Mouse (Mus musculus): Measurements from ENCODE around the gene Macrod1. TPM values are rescaled to one million over a fixed set of nuclear protein-coding genes. Genes with fewer than 3 reads are reported as not detected.
"Not testable (repeated sequence)": the region's sequence is repeated elsewhere in the genome, so short reads cannot be mapped to it uniquely, and the experiment has no call there.

Macrod1 gene
- polyA plus RNA-seq, 1 experiment from 2014 or later: 14.0 TPM

DNA sequence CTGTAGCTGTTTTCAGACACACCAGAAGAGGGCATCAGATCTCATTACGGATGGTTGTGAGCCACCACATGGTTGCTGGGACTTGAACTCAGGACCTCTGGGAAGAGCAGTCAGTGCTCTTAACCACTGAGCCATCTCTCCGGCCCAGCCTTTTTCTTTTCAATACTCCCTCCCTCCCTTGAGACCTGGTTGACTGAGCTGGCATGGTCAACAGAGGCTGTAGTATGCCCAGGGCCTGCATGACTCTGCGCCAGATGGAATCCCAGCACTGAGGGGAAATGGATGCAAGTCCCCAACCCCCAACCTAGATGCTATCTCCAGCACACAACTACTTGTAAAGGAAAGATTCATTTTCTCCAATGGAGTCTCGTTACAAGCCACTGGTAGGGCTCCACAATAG, 3.2 kb upstream of the Macrod1 start:
- H3K4me3 ChIP-seq (replicated peaks; ENCODE audit: low read length); H3K27me3 ChIP-seq (ENCODE audit: control insufficient read depth, insufficient read depth, low read length); H3K27ac ChIP-seq (ENCODE audit: low read length); H3K9me3 ChIP-seq (replicated peaks; ENCODE audit: control insufficient read depth, low read length); H3K4me2 ChIP-seq (ENCODE audit: low read depth, low read length); ATAC-seq (ENCODE audit: insufficient read depth, low FRiP score); H3K9ac ChIP-seq (ENCODE audit: low read length); H3K36me3 ChIP-seq (ENCODE audit: control insufficient read depth, insufficient read depth, low read length): not testable (repeated sequence)
- WGBS: 86% methylated on average over 4 of the region's 4 CpGs
- peaks cover 19% of the 10 kb centered on the region for H3K4me1 ChIP-seq (ENCODE audit: control insufficient read depth, insufficient read depth, low read length)

DNA sequence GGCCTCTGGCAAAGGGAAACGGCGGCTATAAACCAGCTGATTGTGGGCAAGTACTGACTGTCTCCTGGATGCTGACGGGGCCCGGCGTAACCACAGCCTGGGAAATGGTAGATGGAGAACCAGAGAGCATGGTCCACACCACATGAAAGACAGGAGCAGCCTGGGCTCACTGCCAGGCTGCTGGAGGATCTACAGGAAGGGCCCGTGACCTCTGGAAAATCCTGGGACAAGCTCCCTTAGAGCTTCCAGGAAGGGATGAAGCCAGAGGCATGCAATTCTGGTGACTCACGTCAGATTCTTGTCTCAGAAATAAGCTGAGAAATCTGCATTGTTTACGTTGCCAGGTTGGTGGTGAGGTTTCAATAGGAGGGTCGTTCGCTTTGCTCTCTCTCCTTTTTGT, 1.8 kb upstream of the Macrod1 start:
- Histone ChIP-seq H3K4me2 (ENCODE audit: low read depth, low read length) (no peak overlapping the region), H3K27me3 (ENCODE audit: control insufficient read depth, insufficient read depth, low read length) (no peaks in the 10 kb centered on the region), H3K4me1 (ENCODE audit: control insufficient read depth, insufficient read depth, low read length) (peaks cover 19% of the 10 kb centered on the region), H3K27ac (ENCODE audit: low read length) (peak overlapping the region; percentile 16; the same call in 1 of the 2 replicates), H3K9ac (ENCODE audit: low read length) (peak overlapping the region; percentile 32; the same call in 1 of the 2 replicates), H3K9me3 (replicated peaks; ENCODE audit: control insufficient read depth, low read length) (no peaks in the 10 kb centered on the region), H3K4me3 (replicated peaks; ENCODE audit: low read length) (no peak overlapping the region), H3K36me3 (ENCODE audit: control insufficient read depth, insufficient read depth, low read length) (no peaks in the 10 kb centered on the region)
- 47% methylated on average over 10 of the region's 10 CpGs for WGBS
- ATAC-seq (ENCODE audit: insufficient read depth, low FRiP score): no peak

DNA sequence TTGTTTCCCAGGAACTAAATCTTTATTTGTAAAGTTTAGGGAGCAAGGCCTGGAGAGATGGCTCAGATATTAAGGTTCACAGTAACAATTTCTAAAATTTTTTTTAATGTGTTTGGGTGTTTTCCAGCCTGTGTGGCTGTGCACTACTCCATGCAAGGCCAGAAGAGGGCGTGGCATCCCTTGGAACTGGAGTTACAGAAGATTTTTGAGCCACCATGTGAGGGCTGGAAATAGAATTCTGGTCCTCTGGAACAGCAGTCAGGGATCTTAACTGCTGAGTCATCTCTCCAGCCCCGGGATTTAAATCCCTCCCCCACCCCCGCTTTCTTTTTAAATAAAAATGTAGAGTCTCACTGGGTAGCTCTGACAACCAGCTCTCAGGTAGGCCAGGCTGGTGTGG, 1.4 kb upstream of the Macrod1 start:
- Histone ChIP-seq H3K27me3 (ENCODE audit: control insufficient read depth, insufficient read depth, low read length) (no peaks in the 10 kb centered on the region), H3K36me3 (ENCODE audit: control insufficient read depth, insufficient read depth, low read length) (no peaks in the 10 kb centered on the region), H3K9me3 (replicated peaks; ENCODE audit: control insufficient read depth, low read length) (no peaks in the 10 kb centered on the region), H3K4me2 (ENCODE audit: low read depth, low read length) (no peak overlapping the region), H3K4me3 (replicated peaks; ENCODE audit: low read length) (no peak overlapping the region), H3K27ac (ENCODE audit: low read length) (peak overlapping the region; percentile 16; the same call in 1 of the 2 replicates), H3K9ac (ENCODE audit: low read length) (no peak overlapping the region), H3K4me1 (ENCODE audit: control insufficient read depth, insufficient read depth, low read length) (peaks cover 19% of the 10 kb centered on the region)
- 31% methylated on average over 3 of the region's 3 CpGs for WGBS
- ATAC-seq (ENCODE audit: insufficient read depth, low FRiP score): no peak

DNA sequence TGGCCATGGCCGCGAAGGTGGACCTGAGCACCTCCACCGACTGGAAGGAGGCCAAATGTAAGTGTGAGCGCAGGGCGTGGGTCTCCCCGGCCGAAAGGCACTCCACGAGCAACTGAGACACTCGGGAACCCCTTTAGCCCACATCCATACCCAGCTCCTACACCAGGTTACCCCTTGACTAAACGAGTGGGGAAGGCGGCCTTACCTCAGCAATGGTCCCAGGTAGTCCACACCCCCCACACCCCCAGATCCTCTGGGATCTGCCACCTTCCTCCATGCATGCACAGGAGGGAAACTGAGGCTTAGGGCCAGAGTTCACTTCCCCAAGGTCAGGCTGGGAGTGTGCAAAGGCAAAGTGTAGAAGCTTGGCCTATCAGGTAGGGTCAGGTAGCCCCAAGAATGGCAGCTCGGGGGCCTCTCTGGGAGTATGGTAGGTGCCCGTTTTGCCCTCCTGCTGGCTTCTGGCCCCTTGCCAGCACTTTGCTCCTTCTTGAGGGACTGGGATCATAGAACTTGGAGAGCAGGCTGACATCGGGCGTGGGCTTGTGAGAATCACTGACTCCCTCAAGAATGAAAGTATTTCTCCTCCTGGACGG, 614 bp downstream of the Macrod1 start:
- Histone ChIP-seq H3K9me3 (replicated peaks; ENCODE audit: control insufficient read depth, low read length) (no peaks in the 10 kb centered on the region), H3K27ac (ENCODE audit: low read length) (peak overlapping the region; percentile 70), H3K4me1 (ENCODE audit: control insufficient read depth, insufficient read depth, low read length) (peaks cover 19% of the 10 kb centered on the region), H3K27me3 (ENCODE audit: control insufficient read depth, insufficient read depth, low read length) (no peaks in the 10 kb centered on the region), H3K4me2 (ENCODE audit: low read depth, low read length) (peak overlapping the region; percentile 99), H3K9ac (ENCODE audit: low read length) (peak overlapping the region; percentile 79), H3K4me3 (replicated peaks; ENCODE audit: low read length) (peak overlapping the region; percentile 69), H3K36me3 (ENCODE audit: control insufficient read depth, insufficient read depth, low read length) (no peaks in the 10 kb centered on the region)
- WGBS: 5% methylated on average over 16 of the region's 16 CpGs
- peak; percentile 23 for ATAC-seq (ENCODE audit: insufficient read depth, low FRiP score)

DNA sequence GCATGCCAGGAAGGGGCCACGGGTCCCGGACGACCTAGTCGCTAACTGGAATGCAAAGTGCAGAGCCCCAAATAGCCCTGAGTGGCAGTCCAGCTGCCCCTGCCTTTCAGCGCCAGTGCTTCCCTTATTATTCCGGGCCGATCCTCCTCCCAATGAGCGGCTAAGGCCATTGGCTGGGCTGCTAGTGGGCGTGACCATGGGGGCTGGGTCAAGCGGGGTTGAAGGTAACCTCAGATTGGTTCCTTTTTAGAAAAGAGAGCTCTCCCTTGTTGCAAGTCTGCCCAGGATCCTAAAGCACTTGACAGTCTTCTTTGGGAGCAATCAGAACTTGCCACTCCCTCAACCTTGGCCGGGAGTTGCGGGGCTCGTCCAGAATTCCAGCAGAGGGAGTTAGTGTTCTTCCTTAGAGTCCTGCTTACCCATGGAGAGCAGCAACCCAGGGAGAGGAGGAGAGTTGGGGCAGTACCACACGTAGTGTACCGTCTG, 1.2 kb downstream of the Macrod1 start:
- ATAC-seq (ENCODE audit: insufficient read depth, low FRiP score): peak; percentile 84
- WGBS: 1% methylated on average over 15 of the region's 15 CpGs
- Histone ChIP-seq H3K4me3 (replicated peaks; ENCODE audit: low read length) (peak overlapping the region; percentile 69), H3K9ac (ENCODE audit: low read length) (0 out of 2 replicates have a peak overlapping the region, but pooled peaks have one; percentile 13), H3K36me3 (ENCODE audit: control insufficient read depth, insufficient read depth, low read length) (no peaks in the 10 kb centered on the region), H3K4me1 (ENCODE audit: control insufficient read depth, insufficient read depth, low read length) (peaks cover 19% of the 10 kb centered on the region), H3K9me3 (replicated peaks; ENCODE audit: control insufficient read depth, low read length) (no peaks in the 10 kb centered on the region), H3K27ac (ENCODE audit: low read length) (peak overlapping the region; percentile 70), H3K27me3 (ENCODE audit: control insufficient read depth, insufficient read depth, low read length) (no peaks in the 10 kb centered on the region), H3K4me2 (ENCODE audit: low read depth, low read length) (peak overlapping the region; percentile 99)

DNA sequence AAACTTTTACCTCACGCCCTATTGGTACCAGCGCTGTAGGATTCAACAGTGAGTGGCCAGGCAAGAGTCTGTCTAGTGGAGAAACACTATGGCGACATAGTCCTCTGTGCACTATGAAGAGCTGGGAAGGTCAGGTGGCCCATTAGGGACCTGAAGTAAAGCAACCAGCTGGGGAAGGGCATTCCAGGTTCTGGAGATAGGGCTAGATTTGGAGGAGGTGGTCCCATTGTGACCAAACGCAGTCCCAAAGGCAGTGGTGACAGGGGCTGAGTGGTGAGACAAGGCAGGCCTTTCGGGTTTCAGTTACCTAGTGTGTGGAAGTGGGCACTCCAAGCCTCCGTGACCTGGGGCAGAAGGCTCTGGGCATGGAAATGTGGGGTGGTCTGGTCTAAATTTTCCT, 1.9 kb downstream of the Macrod1 start:
- no peaks in the 10 kb centered on the region for H3K27me3 ChIP-seq (ENCODE audit: control insufficient read depth, insufficient read depth, low read length)
- no peaks in the 10 kb centered on the region for H3K36me3 ChIP-seq (ENCODE audit: control insufficient read depth, insufficient read depth, low read length)
- peak overlapping the region; percentile 99; the same call in 1 of the 2 replicates for H3K4me2 ChIP-seq (ENCODE audit: low read depth, low read length)
- no peak for ATAC-seq (ENCODE audit: insufficient read depth, low FRiP score)
- no peak overlapping the region for H3K27ac ChIP-seq (ENCODE audit: low read length)
- WGBS: 69% methylated on average over 6 of the region's 6 CpGs
- H3K9ac ChIP-seq (ENCODE audit: low read length): no peak overlapping the region
- H3K4me3 ChIP-seq (replicated peaks; ENCODE audit: low read length): no peak overlapping the region
- no peaks in the 10 kb centered on the region for H3K9me3 ChIP-seq (replicated peaks; ENCODE audit: control insufficient read depth, low read length)
- H3K4me1 ChIP-seq (ENCODE audit: control insufficient read depth, insufficient read depth, low read length): peaks cover 19% of the 10 kb centered on the region

DNA sequence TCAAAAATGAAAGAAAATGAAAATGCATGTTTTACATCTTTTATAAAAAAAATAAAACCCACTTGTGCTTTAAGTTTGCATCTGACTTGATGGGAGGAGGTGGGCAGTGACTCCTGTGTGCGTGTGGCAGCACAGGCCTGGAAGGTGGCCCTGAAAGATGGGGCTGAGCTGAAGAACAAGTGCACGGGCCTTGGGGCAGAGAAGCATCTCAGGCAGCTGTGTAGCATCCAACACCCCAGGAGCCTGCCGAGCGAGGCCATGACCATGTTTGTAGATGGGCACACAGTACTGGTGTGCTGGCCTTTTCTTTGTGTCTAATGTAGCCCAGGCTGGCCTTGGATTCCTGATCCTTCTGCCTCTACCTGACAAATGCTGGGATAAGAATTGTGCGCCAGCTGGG, 5.5 kb downstream of the Macrod1 start:
- H3K36me3 ChIP-seq (ENCODE audit: control insufficient read depth, insufficient read depth, low read length): no peaks in the 10 kb centered on the region
- no peak overlapping the region for H3K9ac ChIP-seq (ENCODE audit: low read length)
- H3K27ac ChIP-seq (ENCODE audit: low read length): no peak overlapping the region
- H3K27me3 ChIP-seq (ENCODE audit: control insufficient read depth, insufficient read depth, low read length): no peaks in the 10 kb centered on the region
- 80% methylated on average over 5 of the region's 5 CpGs for WGBS
- H3K4me2 ChIP-seq (ENCODE audit: low read depth, low read length): no peak overlapping the region
- H3K9me3 ChIP-seq (replicated peaks; ENCODE audit: control insufficient read depth, low read length): no peaks in the 10 kb centered on the region
- peaks cover 22% of the 10 kb centered on the region for H3K4me1 ChIP-seq (ENCODE audit: control insufficient read depth, insufficient read depth, low read length)
- no peak for ATAC-seq (ENCODE audit: insufficient read depth, low FRiP score)
- H3K4me3 ChIP-seq (replicated peaks; ENCODE audit: low read length): no peak overlapping the region

DNA sequence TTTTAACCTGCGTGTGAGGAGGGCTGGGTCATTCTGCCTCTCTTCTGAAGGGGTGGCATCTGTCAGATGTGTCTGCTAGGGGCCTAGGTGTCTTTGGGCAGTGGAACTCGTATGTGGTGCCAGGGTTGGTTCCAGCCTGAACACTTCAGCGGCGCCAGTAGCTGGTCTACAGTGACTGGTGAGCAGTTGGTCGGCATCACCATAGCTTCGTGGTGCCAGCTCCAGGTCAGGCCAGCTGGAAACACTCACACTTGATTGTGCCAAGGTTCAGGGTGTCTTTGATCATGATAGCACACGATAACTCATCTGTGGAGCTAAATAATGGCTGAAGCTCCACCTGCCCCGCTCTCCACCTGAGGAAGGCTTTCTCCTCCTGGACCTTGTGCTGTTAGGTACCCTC, 6.3 kb downstream of the Macrod1 start:
- H3K9me3 ChIP-seq (replicated peaks; ENCODE audit: control insufficient read depth, low read length): no peaks in the 10 kb centered on the region
- WGBS: 91% methylated on average over 8 of the region's 8 CpGs
- no peak overlapping the region for H3K27ac ChIP-seq (ENCODE audit: low read length)

DNA sequence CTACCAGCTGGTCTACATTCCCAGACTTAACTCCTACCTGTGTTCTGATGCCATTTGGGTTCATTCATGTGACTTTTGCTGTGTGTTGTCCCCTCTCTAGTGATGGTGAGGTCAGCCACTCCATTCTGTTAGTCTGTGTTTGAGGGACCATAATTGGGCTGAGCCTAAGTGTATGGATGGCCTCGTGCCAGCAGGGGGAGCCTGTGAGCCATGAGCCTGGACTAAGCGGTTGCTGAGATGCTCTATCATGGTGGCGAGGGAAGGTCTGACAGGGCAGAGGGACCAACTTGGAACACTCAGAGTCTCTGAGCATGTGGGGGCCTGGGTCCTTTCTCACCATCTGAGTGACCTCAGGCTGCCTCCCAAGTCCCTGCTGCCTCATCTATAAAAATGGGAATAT, 8.0 kb downstream of the Macrod1 start:
- 3% methylated on average over 3 of the region's 3 CpGs for WGBS
- ATAC-seq (ENCODE audit: insufficient read depth, low FRiP score): peak; percentile 73; the same call in 1 of the 2 replicates

More for the DNA sequence above, 6.3 kb downstream of the Macrod1 start:
- Histone ChIP-seq H3K27me3 (ENCODE audit: control insufficient read depth, insufficient read depth, low read length) (no peaks in the 10 kb centered on the region), H3K4me3 (replicated peaks; ENCODE audit: low read length) (no peak overlapping the region), H3K4me1 (ENCODE audit: control insufficient read depth, insufficient read depth, low read length) (peaks cover 17% of the 10 kb centered on the region), H3K4me2 (ENCODE audit: low read depth, low read length) (no peak overlapping the region), H3K9ac (ENCODE audit: low read length) (no peak overlapping the region), H3K36me3 (ENCODE audit: control insufficient read depth, insufficient read depth, low read length) (no peaks in the 10 kb centered on the region)
- ATAC-seq (ENCODE audit: insufficient read depth, low FRiP score): no peak

More for the DNA sequence above, 8.0 kb downstream of the Macrod1 start:
- Histone ChIP-seq H3K4me2 (ENCODE audit: low read depth, low read length) (no peak overlapping the region), H3K36me3 (ENCODE audit: control insufficient read depth, insufficient read depth, low read length) (no peaks in the 10 kb centered on the region), H3K27me3 (ENCODE audit: control insufficient read depth, insufficient read depth, low read length) (0 out of 2 replicates have a peak, but pooled peaks cover 4% of the 10 kb centered on the region), H3K4me3 (replicated peaks; ENCODE audit: low read length) (no peak overlapping the region), H3K9me3 (replicated peaks; ENCODE audit: control insufficient read depth, low read length) (no peaks in the 10 kb centered on the region), H3K9ac (ENCODE audit: low read length) (no peak overlapping the region), H3K4me1 (ENCODE audit: control insufficient read depth, insufficient read depth, low read length) (peaks cover 13% of the 10 kb centered on the region), H3K27ac (ENCODE audit: low read length) (no peak overlapping the region)
